Mouse (Mus musculus) ES-Bruce4 (cell line): ENCODE results near the gene Dpep3.
"Not testable (repeated sequence)": the region's sequence is repeated elsewhere in the genome, so short reads cannot be mapped to it uniquely, and the experiment has no call there.

Experiments used
- CTCF ChIP-seq: IDR thresholded peaks from one replicate; pipeline ENCODE4 v1.8.1; 2011; ENCODE audit warnings: low read depth, low read length
- POLR2A ChIP-seq: IDR thresholded peaks from one replicate; pipeline ENCODE4 v1.8.1; 2011; ENCODE audit warnings: low read length; ENCODE audit not compliant: insufficient read depth

GRCm38 (mm10) chr8:106012203-106012602 is 33.0 kb upstream of the Dpep3 start:
- not testable (repeated sequence) for TF ChIP-seq CTCF, POLR2A
